Mouse (Mus musculus): ENCODE results near the gene Lig1. TPM values are rescaled to one million over a fixed set of nuclear protein-coding genes. Genes with fewer than 3 reads are reported as not detected.

Lig1 gene
- polyA plus RNA-seq, 1 experiment from 2014 or later = 135 TPM

GRCm38 (mm10) chr7:13309407-13309806, 32.3 kb downstream of the Lig1 start:
- H3K27me3 ChIP-seq (ENCODE audit: insufficient read depth, low read length) = no peaks in the 10 kb centered on the region
- WGBS = 87% methylated on average over 2 of the region's 2 CpGs
- H3K27ac ChIP-seq (ENCODE audit: low read depth) = no peak overlapping the region
- ATAC-seq (ENCODE audit: insufficient read depth) = no peak
- no peak overlapping the region for H3K4me3 ChIP-seq (ENCODE audit: low read depth, low read length)
- no peaks in the 10 kb centered on the region for H3K4me1 ChIP-seq (ENCODE audit: insufficient read depth)
- H3K9ac ChIP-seq = no peak overlapping the region
- no peaks in the 10 kb centered on the region for H3K9me3 ChIP-seq (ENCODE audit: low read depth, low read length)
- H3K4me2 ChIP-seq = no peak overlapping the region
- DNase-seq = no peak
- no peak for TF ChIP-seq CTCF (IDR thresholded peaks at IDR 0.05; ENCODE audit: low read depth)
- peaks cover 86% of the 10 kb centered on the region for H3K36me3 ChIP-seq (ENCODE audit: insufficient read depth)

- no peak for TF ChIP-seq CTCF (IDR thresholded peaks at IDR 0.05; ENCODE audit: low read depth)
- 95% methylated on average over 6 of the region's 6 CpGs for WGBS
- no peak for DNase-seq
- Histone ChIP-seq H3K4me1 (ENCODE audit: insufficient read depth) (no peaks in the 10 kb centered on the region), H3K9me3 (ENCODE audit: low read depth, low read length) (no peaks in the 10 kb centered on the region), H3K27me3 (ENCODE audit: insufficient read depth, low read length) (no peaks in the 10 kb centered on the region), H3K4me2 (no peak overlapping the region), H3K4me3 (ENCODE audit: low read depth, low read length) (no peak overlapping the region), H3K27ac (ENCODE audit: low read depth) (no peak overlapping the region), H3K9ac (no peak overlapping the region), H3K36me3 (ENCODE audit: insufficient read depth) (peaks cover 75% of the 10 kb centered on the region)
- no peak for ATAC-seq (ENCODE audit: insufficient read depth)
These were observed 33.6 kb downstream of the Lig1 start for GRCm38 (mm10) chr7:13310493-13311199.

GRCm38 (mm10) chr7:13311401-13311800, 34.3 kb downstream of the Lig1 start:
- H3K27me3 ChIP-seq (ENCODE audit: insufficient read depth, low read length) = no peaks in the 10 kb centered on the region
- no peak overlapping the region for H3K9ac ChIP-seq
- ATAC-seq (ENCODE audit: insufficient read depth) (no peak), DNase-seq (no peak)
- no peak overlapping the region for H3K4me3 ChIP-seq (ENCODE audit: low read depth, low read length)
- no peak overlapping the region for H3K27ac ChIP-seq (ENCODE audit: low read depth)
- H3K9me3 ChIP-seq (ENCODE audit: low read depth, low read length) = no peaks in the 10 kb centered on the region
- H3K4me2 ChIP-seq = no peak overlapping the region
- no peaks in the 10 kb centered on the region for H3K4me1 ChIP-seq (ENCODE audit: insufficient read depth)
- WGBS = 95% methylated on average over 4 of the region's 4 CpGs
- H3K36me3 ChIP-seq (ENCODE audit: insufficient read depth) = peaks cover 71% of the 10 kb centered on the region
- TF ChIP-seq CTCF (IDR thresholded peaks at IDR 0.05; ENCODE audit: low read depth) = no peak

- 74% methylated on average over 5 of the region's 5 CpGs for WGBS
- no peak overlapping the region for H3K4me3 ChIP-seq (ENCODE audit: low read depth, low read length)
- ATAC-seq (ENCODE audit: insufficient read depth) = peak; percentile 24; the same call in 1 of the 2 replicates
These were observed 37.1 kb downstream of the Lig1 start for GRCm38 (mm10) chr7:13314095-13314597.

GRCm38 (mm10) chr7:13321424-13321823, 44.3 kb downstream of the Lig1 start:
- H3K27me3 ChIP-seq (ENCODE audit: insufficient read depth, low read length) = no peaks in the 10 kb centered on the region

More at GRCm38 (mm10) chr7:13314095-13314597, 37.1 kb downstream of the Lig1 start:
- no peak overlapping the region for H3K9ac ChIP-seq
- peak; percentile 9 for DNase-seq
- no peaks in the 10 kb centered on the region for H3K27me3 ChIP-seq (ENCODE audit: insufficient read depth, low read length)
- no peak overlapping the region; the same call in 1 of the 2 replicates for H3K27ac ChIP-seq (ENCODE audit: low read depth)
- H3K9me3 ChIP-seq (ENCODE audit: low read depth, low read length) = no peaks in the 10 kb centered on the region
- no peak overlapping the region for H3K4me2 ChIP-seq
- H3K4me1 ChIP-seq (ENCODE audit: insufficient read depth) = no peaks in the 10 kb centered on the region
- no peak for TF ChIP-seq CTCF (IDR thresholded peaks at IDR 0.05; ENCODE audit: low read depth)
- peaks cover 45% of the 10 kb centered on the region for H3K36me3 ChIP-seq (ENCODE audit: insufficient read depth)

GRCm38 (mm10) chr7:13324316-13324715, 47.2 kb downstream of the Lig1 start, which contains the start of gene Pla2g4c:
TSS of gene Pla2g4c (plus strand) at chr7:13324655.
- H3K9me3 ChIP-seq (ENCODE audit: low read depth, low read length) = no peaks in the 10 kb centered on the region
- H3K9ac ChIP-seq = no peak within 1 kb of the TSS
- no peak for TF ChIP-seq CTCF (IDR thresholded peaks at IDR 0.05; ENCODE audit: low read depth)
- no peak for DNase-seq
- no peaks in the 10 kb centered on the region for H3K27me3 ChIP-seq (ENCODE audit: insufficient read depth, low read length)
- WGBS = 60% methylated on average over 2 of the region's 2 CpGs
- no peak within 1 kb of the TSS for H3K27ac ChIP-seq (ENCODE audit: low read depth)
- H3K36me3 ChIP-seq (ENCODE audit: insufficient read depth) = no peaks in the 10 kb centered on the region
- no peak for ATAC-seq (ENCODE audit: insufficient read depth)
- H3K4me3 ChIP-seq (ENCODE audit: low read depth, low read length) = no peak within 1 kb of the TSS
- no peak within 1 kb of the TSS for H3K4me2 ChIP-seq
- H3K4me1 ChIP-seq (ENCODE audit: insufficient read depth) = no peaks in the 10 kb centered on the region

More at GRCm38 (mm10) chr7:13321424-13321823, 44.3 kb downstream of the Lig1 start:
- no peak for DNase-seq
- Histone ChIP-seq H3K9ac (no peak overlapping the region), H3K4me2 (no peak overlapping the region), H3K4me3 (ENCODE audit: low read depth, low read length) (no peak overlapping the region), H3K9me3 (ENCODE audit: low read depth, low read length) (no peaks in the 10 kb centered on the region), H3K36me3 (ENCODE audit: insufficient read depth) (0 out of 2 replicates have a peak, but pooled peaks cover under 1% of the 10 kb centered on the region), H3K4me1 (ENCODE audit: insufficient read depth) (no peaks in the 10 kb centered on the region), H3K27ac (ENCODE audit: low read depth) (no peak overlapping the region)
- 79% methylated on average over 3 of the region's 3 CpGs for WGBS
- ATAC-seq (ENCODE audit: insufficient read depth) = no peak
- no peak for TF ChIP-seq CTCF (IDR thresholded peaks at IDR 0.05; ENCODE audit: low read depth)

- H3K36me3 ChIP-seq (ENCODE audit: insufficient read depth) = peaks cover 7% of the 10 kb centered on the region
- 85% methylated on average over 2 of the region's 2 CpGs for WGBS
- no peaks in the 10 kb centered on the region for H3K27me3 ChIP-seq (ENCODE audit: insufficient read depth, low read length)
- H3K9me3 ChIP-seq (ENCODE audit: low read depth, low read length) = no peaks in the 10 kb centered on the region
- H3K4me3 ChIP-seq (ENCODE audit: low read depth, low read length) = no peak overlapping the region
- ATAC-seq (ENCODE audit: insufficient read depth) (no peak), DNase-seq (no peak)
- no peak overlapping the region for H3K9ac ChIP-seq
- no peak for TF ChIP-seq CTCF (IDR thresholded peaks at IDR 0.05; ENCODE audit: low read depth)
- H3K27ac ChIP-seq (ENCODE audit: low read depth) = no peak overlapping the region
- no peaks in the 10 kb centered on the region for H3K4me1 ChIP-seq (ENCODE audit: insufficient read depth)
- no peak overlapping the region for H3K4me2 ChIP-seq
These were observed 53.5 kb downstream of the Lig1 start for GRCm38 (mm10) chr7:13330575-13330974.

All from lung, embryonic 14.5 days (tissue).